Mouse (Mus musculus) cortical plate, adult 2 months (tissue): ENCODE data around the gene Vdr.

Experiments used
- CTCF ChIP-seq: fragments of 200-500 bp; IDR thresholded peaks from 2 replicates; pipeline ENCODE4 v1.5.1; 2011; ENCODE audit warnings: mild to moderate bottlenecking, control low read depth, low read length; ENCODE audit not compliant: insufficient read depth; ENCODE audit errors: extremely low read depth
- POLR2A ChIP-seq: fragments of 200-500 bp; IDR thresholded peaks from 2 replicates; pipeline ENCODE4 v1.6.1; 2011; ENCODE audit warnings: mild to moderate bottlenecking, low read length, control low read depth; ENCODE audit not compliant: insufficient read depth; ENCODE audit errors: extremely low read depth

DNA sequence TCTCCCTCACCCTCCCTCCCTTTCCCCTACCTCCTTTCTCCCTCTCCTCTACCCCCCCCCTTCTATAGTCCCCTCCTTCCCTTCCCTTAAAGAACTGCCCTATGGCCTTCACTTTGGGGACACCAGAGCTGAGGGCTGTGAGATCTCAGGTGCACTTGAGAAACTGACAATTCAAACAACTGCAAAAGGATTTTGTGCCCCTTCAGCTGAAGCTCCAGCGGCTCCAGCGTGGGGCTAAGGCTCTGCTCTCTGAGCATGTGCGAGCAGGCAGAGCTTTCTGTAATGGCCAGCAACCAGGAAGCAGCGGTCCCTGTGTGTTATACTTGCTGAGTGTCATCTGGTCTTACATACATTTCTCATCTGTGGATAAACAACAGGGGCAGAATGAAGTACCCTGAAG, 45.3 kb upstream of the Vdr start:
- TF ChIP-seq POLR2A (no peak), CTCF (no peak)
